Mouse (Mus musculus) mouse trophoblast stem cell (cell line): ENCODE data around the gene Chd9.

Experiments
- in situ Hi-C, 2 experiments: fragments of 300-500 bp; cut with MseI, MboI; formaldehyde crosslinking; loops; 2 replicates in 1 of 2; 3 replicates in 1 of 2; pipeline ENCODE4 v1.15.1; 2025

Gene Chd9

GRCm38 (mm10) chr8:91077077-91077867 is 249.1 kb downstream of the Chd9 start:
- in situ Hi-C loops: no loop called here

DNA sequence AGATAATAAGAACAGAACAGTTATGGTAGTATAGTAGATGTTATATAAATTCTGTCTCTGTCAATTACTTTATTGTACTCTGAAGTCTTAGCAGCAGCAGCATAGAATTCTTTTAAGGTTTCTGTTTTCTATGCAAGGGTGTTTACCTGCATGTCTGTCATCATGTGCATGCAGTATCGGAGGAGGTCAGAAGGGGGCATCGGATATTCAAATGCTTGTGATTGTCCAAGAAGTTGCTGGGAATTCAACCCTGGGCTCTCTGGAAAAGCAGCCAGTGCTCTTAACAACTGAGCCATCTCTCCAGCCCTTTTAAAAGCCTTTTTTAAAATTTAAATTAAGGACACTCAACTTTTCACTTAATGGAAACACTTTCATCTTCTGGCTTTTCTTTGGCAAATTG is 251.5 kb downstream of the Chd9 start:
- in situ Hi-C loops: no loop called here

- in situ Hi-C loops: no loop called here
Measured at GRCm38 (mm10) chr8:91081911-91082310, 253.8 kb downstream of the Chd9 start.

DNA sequence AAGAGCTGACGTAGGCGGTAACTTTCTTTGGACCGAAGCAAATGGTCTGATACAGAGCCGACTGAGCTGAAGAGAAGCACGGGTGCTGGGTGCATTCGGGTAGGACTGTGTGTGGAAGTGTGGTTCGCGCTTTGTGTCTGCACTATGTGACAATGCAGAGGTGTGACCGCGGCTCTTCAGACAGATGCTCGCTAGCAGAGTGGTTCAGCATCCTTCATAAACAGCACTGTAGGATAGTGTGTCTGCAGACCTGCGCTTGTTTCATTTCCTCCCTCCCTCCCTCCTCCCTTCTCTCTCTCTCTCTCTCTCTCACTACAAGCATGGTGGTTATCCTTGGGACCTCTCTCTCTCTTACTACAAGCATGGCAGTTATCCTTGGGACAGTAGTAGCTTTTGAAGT is 254.3 kb downstream of the Chd9 start:
- in situ Hi-C loops: no loop called here

- in situ Hi-C loops: no loop called here
Measured at GRCm38 (mm10) chr8:91088452-91088851, 260.3 kb downstream of the Chd9 start.

- in situ Hi-C loops: no loop called here
Measured at GRCm38 (mm10) chr8:91089601-91090000, 261.4 kb downstream of the Chd9 start.

- in situ Hi-C loops: no loop called here
Measured at GRCm38 (mm10) chr8:91094135-91094534, 266.0 kb downstream of the Chd9 start.

GRCm38 (mm10) chr8:91098106-91098505 is 270.0 kb downstream of the Chd9 start:
- in situ Hi-C loops: no loop called here
